11 mouse cellular contexts compared by ENCODE assay signal in genomic region chr15:7891547-7892282, GRCm38 (mm10).
DNase-seq lines count a peak whose midpoint lies in the region; ATAC-seq and TF ChIP-seq lines count a peak whose summit lies in the region.
"Had no signal": no experiment of that assay in that cellular context is flagged by ENCODE, and none has a peak within 500 bp of the region (broad histone marks: within the 10 kb centered on the region; RNA-seq: fewer than 3 reads in every experiment).

No protein-coding gene starts in this region.

- WGBS in heart, postnatal 0 days, result 37% methylated on average over 9 of the region's 9 CpGs
- WGBS in heart, embryonic 10.5 days, result 53% methylated on average over 9 of the region's 9 CpGs
- WGBS in midbrain, embryonic 14.5 days, result 46% methylated on average over 9 of the region's 9 CpGs
- 44% methylated on average over 9 of the region's 9 CpGs for WGBS in midbrain, embryonic 15.5 days
- 22% methylated on average over 9 of the region's 9 CpGs for WGBS in intestine, embryonic 16.5 days
- WGBS in stomach, embryonic 15.5 days, result 23% methylated on average over 9 of the region's 9 CpGs

- no peak overlapping the region for H3K4me2 ChIP-seq in heart, postnatal 0 days (ENCODE audit: low read depth, low read length)
- H3K4me2 ChIP-seq in midbrain, embryonic 14.5 days (ENCODE audit: low read length), result no peak overlapping the region
- H3K4me2 ChIP-seq in midbrain, embryonic 15.5 days, result no peak overlapping the region
- H3K4me2 ChIP-seq in intestine, embryonic 16.5 days (ENCODE audit: low read depth, low read length), result no peak overlapping the region; the same call in 1 of the 2 replicates
- H3K4me2 ChIP-seq in stomach, embryonic 15.5 days, result no peak overlapping the region

- TF ChIP-seq EP300 in heart, postnatal 0 days (IDR thresholded peaks at IDR 0.05; ENCODE audit: low read depth), result no peak

- H3K27me3 ChIP-seq in heart, postnatal 0 days (ENCODE audit: control insufficient read depth, insufficient read depth, low read length), result no peaks in the 10 kb centered on the region
- H3K27me3 ChIP-seq in heart, embryonic 10.5 days (ENCODE audit: insufficient read depth, poor library complexity, severe bottlenecking), result no peaks in the 10 kb centered on the region
- no peaks in the 10 kb centered on the region for H3K27me3 ChIP-seq in midbrain, embryonic 14.5 days (ENCODE audit: control insufficient read depth, insufficient read depth, low read length)
- H3K27me3 ChIP-seq in midbrain, embryonic 15.5 days (replicated peaks), result 0 out of 2 replicates have a peak, but pooled peaks cover 3% of the 10 kb centered on the region
- H3K27me3 ChIP-seq in intestine, embryonic 16.5 days (replicated peaks; ENCODE audit: control insufficient read depth, insufficient read depth, low read length), result no peaks in the 10 kb centered on the region
- H3K27me3 ChIP-seq in stomach, embryonic 15.5 days (replicated peaks), result no peaks in the 10 kb centered on the region
- H3K27me3 ChIP-seq: Patski had no signal

- DNase-seq in heart, postnatal 0 days (ENCODE audit: low spot score), result peak; percentile 26
- no peak for DNase-seq in heart, embryonic 10.5 days (ENCODE audit: low spot score)
- DNase-seq in midbrain, embryonic 14.5 days, result peak; percentile 47
- no peak for DNase-seq in T-cell, adult 2 months (ENCODE audit: low spot score)
- DNase-seq: cerebellum, adult 11-12 months; thymus, postnatal 4 days had no signal

- H3K9me3 ChIP-seq in heart, postnatal 0 days (replicated peaks; ENCODE audit: control insufficient read depth, low read length), result no peaks in the 10 kb centered on the region
- no peaks in the 10 kb centered on the region for H3K9me3 ChIP-seq in heart, embryonic 10.5 days
- no peaks in the 10 kb centered on the region for H3K9me3 ChIP-seq in midbrain, embryonic 14.5 days (ENCODE audit: control insufficient read depth, low read length)
- H3K9me3 ChIP-seq in midbrain, embryonic 15.5 days, result no peaks in the 10 kb centered on the region
- no peaks in the 10 kb centered on the region for H3K9me3 ChIP-seq in intestine, embryonic 16.5 days (ENCODE audit: control insufficient read depth, low read length)
- no peaks in the 10 kb centered on the region for H3K9me3 ChIP-seq in stomach, embryonic 15.5 days

- no peak overlapping the region for H3K4me3 ChIP-seq in heart, postnatal 0 days (ENCODE audit: low read depth, low read length)
- no peak overlapping the region for H3K4me3 ChIP-seq in heart, embryonic 10.5 days
- H3K4me3 ChIP-seq in midbrain, embryonic 14.5 days (replicated peaks; ENCODE audit: low read depth, low read length), result no peak overlapping the region
- H3K4me3 ChIP-seq in midbrain, embryonic 15.5 days, result no peak overlapping the region
- no peak overlapping the region for H3K4me3 ChIP-seq in intestine, embryonic 16.5 days (ENCODE audit: low read length)
- no peak overlapping the region for H3K4me3 ChIP-seq in stomach, embryonic 15.5 days (replicated peaks)

- H3K9ac ChIP-seq in heart, postnatal 0 days (replicated peaks; ENCODE audit: low read depth, low read length), result no peak overlapping the region
- no peak overlapping the region for H3K9ac ChIP-seq in midbrain, embryonic 14.5 days (replicated peaks; ENCODE audit: low read length)
- no peak overlapping the region for H3K9ac ChIP-seq in midbrain, embryonic 15.5 days
- no peak overlapping the region for H3K9ac ChIP-seq in intestine, embryonic 16.5 days (ENCODE audit: low read depth, low read length)
- H3K9ac ChIP-seq in stomach, embryonic 15.5 days, result no peak overlapping the region

- H3K27ac ChIP-seq in heart, postnatal 0 days (ENCODE audit: low read depth), result no peak overlapping the region
- no peak overlapping the region; the same call in 1 of the 2 replicates for H3K27ac ChIP-seq in heart, embryonic 10.5 days
- no peak overlapping the region for H3K27ac ChIP-seq in midbrain, embryonic 14.5 days (replicated peaks; ENCODE audit: low read depth, low read length)
- H3K27ac ChIP-seq in midbrain, embryonic 15.5 days, result no peak overlapping the region
- H3K27ac ChIP-seq in intestine, embryonic 16.5 days (ENCODE audit: low read length), result peak overlapping the region; percentile 59
- peak overlapping the region; percentile 24; the same call in 1 of the 2 replicates for H3K27ac ChIP-seq in stomach, embryonic 15.5 days

- peaks cover 9% of the 10 kb centered on the region for H3K4me1 ChIP-seq in heart, postnatal 0 days (ENCODE audit: control insufficient read depth, insufficient read depth)
- H3K4me1 ChIP-seq in heart, embryonic 10.5 days, result peaks cover 21% of the 10 kb centered on the region; the same call in 1 of the 2 replicates
- peaks cover 12% of the 10 kb centered on the region for H3K4me1 ChIP-seq in midbrain, embryonic 14.5 days (ENCODE audit: control insufficient read depth, insufficient read depth, low read length)
- no peaks in the 10 kb centered on the region for H3K4me1 ChIP-seq in midbrain, embryonic 15.5 days
- peaks cover 10% of the 10 kb centered on the region for H3K4me1 ChIP-seq in intestine, embryonic 16.5 days (ENCODE audit: control insufficient read depth, insufficient read depth, low read length)
- peaks cover 11% of the 10 kb centered on the region; the same call in 1 of the 2 replicates for H3K4me1 ChIP-seq in stomach, embryonic 15.5 days

- no peak for ATAC-seq in heart, postnatal 0 days (ENCODE audit: insufficient read depth, low read depth)
- no peak for ATAC-seq in midbrain, embryonic 14.5 days (ENCODE audit: low FRiP score, low TSS enrichment)
- no peak for ATAC-seq in midbrain, embryonic 15.5 days (replicated peaks)
- peak; percentile 85 for ATAC-seq in intestine, embryonic 16.5 days
- peak; percentile 71 for ATAC-seq in stomach, embryonic 15.5 days (ENCODE audit: insufficient read depth, low FRiP score, low read depth)
- ATAC-seq in activated CD4-positive, CD25-positive, alpha-beta regulatory T cell, adult 4 months, result no peak
- ATAC-seq: Patski had no signal

- no peaks in the 10 kb centered on the region for H3K36me3 ChIP-seq in heart, postnatal 0 days (replicated peaks; ENCODE audit: control insufficient read depth, insufficient read depth, low read length)
- no peaks in the 10 kb centered on the region; the same call in 1 of the 2 replicates for H3K36me3 ChIP-seq in heart, embryonic 10.5 days
- no peaks in the 10 kb centered on the region for H3K36me3 ChIP-seq in midbrain, embryonic 14.5 days (ENCODE audit: control insufficient read depth, insufficient read depth, low read length)
- H3K36me3 ChIP-seq in midbrain, embryonic 15.5 days (replicated peaks), result no peaks in the 10 kb centered on the region
- H3K36me3 ChIP-seq in intestine, embryonic 16.5 days (ENCODE audit: control insufficient read depth, insufficient read depth, low read length), result no peaks in the 10 kb centered on the region
- H3K36me3 ChIP-seq in stomach, embryonic 15.5 days, result no peaks in the 10 kb centered on the region

- TF ChIP-seq CTCF in heart, postnatal 0 days (IDR thresholded peaks at IDR 0.05; ENCODE audit: low read depth), result no peak

Comparison
In these comparisons a context has a peak if more than half of its experiments do, and no peak if none do; other contexts are left out.
1. DNase-seq: peak in heart, postnatal 0 days (single experiment) and midbrain, embryonic 14.5 days (single experiment); none in heart, embryonic 10.5 days (single experiment) and T-cell, adult 2 months (single experiment).
2. ATAC-seq: peak in intestine, embryonic 16.5 days (single experiment) and stomach, embryonic 15.5 days (single experiment); none in heart, postnatal 0 days (single experiment), midbrain, embryonic 14.5 days (single experiment), midbrain, embryonic 15.5 days (single experiment) and activated CD4-positive, CD25-positive, alpha-beta regulatory T cell, adult 4 months (single experiment).
3. H3K27ac ChIP-seq: peak in intestine, embryonic 16.5 days (single experiment) and stomach, embryonic 15.5 days (single experiment); none in heart, postnatal 0 days (single experiment), heart, embryonic 10.5 days (single experiment), midbrain, embryonic 14.5 days (single experiment) and midbrain, embryonic 15.5 days (single experiment).